Mouse (Mus musculus) forebrain, embryonic 11.5 days (tissue): ENCODE measurements around the gene Lrch1. TPM values are rescaled to one million over a fixed set of nuclear protein-coding genes. Genes with fewer than 3 reads are reported as not detected.

Experiments used
- ATAC-seq: fragments of 200-750 bp; cut with Nextera tagmentation; replicated peaks from 2 replicates; pipeline ENCODE4 v1.8.0; 2017; ENCODE audit warnings: moderate TSS enrichment; ENCODE audit not compliant: low FRiP score
- DNase-seq: peaks from one replicate; pipeline ENCODE4 v3.0.0-alpha.2; 2017; ENCODE audit warnings: low spot score
- H3K27ac ChIP-seq: fragments of 300-500 bp; sonication (generic); 2 replicates; pipeline ENCODE4 v1.5.1; 2014; ENCODE audit warnings: low read depth, low read length
- H3K27me3 ChIP-seq: fragments of 300-500 bp; sonication (generic); 2 replicates; pipeline ENCODE4 v1.6.1; 2014; ENCODE audit warnings: mild to moderate bottlenecking, low read length, mixed read lengths; ENCODE audit not compliant: control insufficient read depth, insufficient read depth
- H3K36me3 ChIP-seq: fragments of 300-500 bp; sonication (generic); 2 replicates; pipeline ENCODE4 v1.6.1; 2014; ENCODE audit warnings: mild to moderate bottlenecking, low read length, moderate library complexity, mixed read lengths; ENCODE audit not compliant: control insufficient read depth, insufficient read depth
- H3K4me1 ChIP-seq: fragments of 300-500 bp; sonication (generic); replicated peaks from 2 replicates; pipeline ENCODE4 v1.6.1; 2014; ENCODE audit warnings: low read length, mixed read lengths; ENCODE audit not compliant: control insufficient read depth, insufficient read depth
- H3K4me2 ChIP-seq: fragments of 300-500 bp; sonication (generic); 2 replicates; pipeline ENCODE4 v1.6.1; 2014; ENCODE audit warnings: low read depth, mild to moderate bottlenecking, low read length, moderate library complexity, mixed read lengths; ENCODE audit not compliant: severe bottlenecking
- H3K4me3 ChIP-seq: fragments of 300-500 bp; sonication (generic); 2 replicates; pipeline ENCODE4 v1.5.1; 2014; ENCODE audit warnings: low read depth, low read length
- H3K9ac ChIP-seq: fragments of 300-500 bp; sonication (generic); 2 replicates; pipeline ENCODE4 v1.6.1; 2014; ENCODE audit warnings: low read length
- H3K9me3 ChIP-seq: fragments of 300-500 bp; sonication (generic); 2 replicates; pipeline ENCODE4 v1.6.1; 2016; ENCODE audit warnings: low read length, mixed read lengths; ENCODE audit not compliant: control insufficient read depth
- WGBS: fragments of 180-500 bp; shearing (Covaris S2); extraction: QIAGEN DNeasy Blood & Tissue Kit; methylation state at CpG from one replicate; pipeline ENCODE4 v1.1.7; 2014; 5-methylcytosine and 5-hydroxymethylcytosine counted together
- polyA plus RNA-seq: library from polyadenylated mRNA; unstranded; fragments of >200 nt; fragmentation: Nextera tagmentation; extraction: Ambion mirVana; gene quantifications from 2 replicates; pipeline ENCODE4 v1.2.1, GENCODE M21; 2014

The Lrch1 gene
- polyA plus RNA-seq, 1 experiment from 2014 or later = 8.5 TPM

GRCm38 (mm10) chr14:74900705-74901369, 46.8 kb downstream of the Lrch1 start:
- Histone ChIP-seq H3K4me3 (no peak overlapping the region), H3K4me2 (no peak overlapping the region), H3K9ac (no peak overlapping the region), H3K36me3 (no peaks in the 10 kb centered on the region), H3K4me1 (no peaks in the 10 kb centered on the region), H3K27ac (no peak overlapping the region), H3K9me3 (no peaks in the 10 kb centered on the region), H3K27me3 (no peaks in the 10 kb centered on the region)
- ATAC-seq (no peak), DNase-seq (no peak)
- WGBS = 53% methylated on average over 8 of the region's 8 CpGs

GRCm38 (mm10) chr14:74899953-74900704, 47.5 kb downstream of the Lrch1 start:
- H3K4me1 ChIP-seq = no peaks in the 10 kb centered on the region
- WGBS = 70% methylated on average over 13 of the region's 13 CpGs
- H3K9me3 ChIP-seq = no peaks in the 10 kb centered on the region
- H3K27ac ChIP-seq = no peak overlapping the region
- no peak overlapping the region for H3K4me2 ChIP-seq
- H3K36me3 ChIP-seq = no peaks in the 10 kb centered on the region
- DNase-seq = no peak
- no peak overlapping the region for H3K9ac ChIP-seq
- ATAC-seq = no peak
- H3K27me3 ChIP-seq = no peaks in the 10 kb centered on the region
- no peak overlapping the region for H3K4me3 ChIP-seq

- ATAC-seq (no peak), DNase-seq (no peak)
- H3K4me3 ChIP-seq = no peak overlapping the region
- no peak overlapping the region for H3K27ac ChIP-seq
- no peaks in the 10 kb centered on the region for H3K4me1 ChIP-seq
- H3K9ac ChIP-seq = no peak overlapping the region
- 93% methylated on average over 5 of the region's 5 CpGs for WGBS
- no peaks in the 10 kb centered on the region for H3K27me3 ChIP-seq
- H3K4me2 ChIP-seq = no peak overlapping the region
- H3K36me3 ChIP-seq = no peaks in the 10 kb centered on the region
- H3K9me3 ChIP-seq = no peaks in the 10 kb centered on the region
Measured at GRCm38 (mm10) chr14:74898939-74899338, 48.7 kb downstream of the Lrch1 start.

- Histone ChIP-seq H3K9ac (no peak overlapping the region), H3K4me2 (no peak overlapping the region), H3K4me3 (no peak overlapping the region), H3K4me1 (no peaks in the 10 kb centered on the region), H3K27ac (no peak overlapping the region), H3K27me3 (no peaks in the 10 kb centered on the region), H3K36me3 (no peaks in the 10 kb centered on the region), H3K9me3 (no peaks in the 10 kb centered on the region)
- WGBS = 87% methylated on average over 6 of the region's 6 CpGs
- no peak for ATAC-seq
- no peak for DNase-seq
Measured at GRCm38 (mm10) chr14:74893693-74894092, 54.0 kb downstream of the Lrch1 start.

GRCm38 (mm10) chr14:74893085-74893648, 54.5 kb downstream of the Lrch1 start:
- no peaks in the 10 kb centered on the region for H3K27me3 ChIP-seq
- no peak overlapping the region for H3K4me3 ChIP-seq
- H3K9me3 ChIP-seq = no peaks in the 10 kb centered on the region
- no peak overlapping the region for H3K4me2 ChIP-seq
- WGBS = 98% methylated on average over 3 of the region's 3 CpGs
- no peaks in the 10 kb centered on the region for H3K36me3 ChIP-seq
- no peak for ATAC-seq
- no peak for DNase-seq
- no peaks in the 10 kb centered on the region for H3K4me1 ChIP-seq
- no peak overlapping the region for H3K27ac ChIP-seq
- no peak overlapping the region for H3K9ac ChIP-seq

GRCm38 (mm10) chr14:74889304-74889703, 58.4 kb downstream of the Lrch1 start:
- ATAC-seq = no peak
- no peaks in the 10 kb centered on the region for H3K9me3 ChIP-seq
- H3K4me3 ChIP-seq = no peak overlapping the region
- no peak overlapping the region for H3K27ac ChIP-seq
- no peak overlapping the region for H3K4me2 ChIP-seq
- no peaks in the 10 kb centered on the region for H3K27me3 ChIP-seq
- H3K36me3 ChIP-seq = no peaks in the 10 kb centered on the region
- 83% methylated on average over 2 of the region's 2 CpGs for WGBS
- DNase-seq = no peak
- H3K4me1 ChIP-seq = 0 out of 2 replicates have a peak, but pooled peaks cover 5% of the 10 kb centered on the region
- H3K9ac ChIP-seq = no peak overlapping the region

- no peaks in the 10 kb centered on the region for H3K36me3 ChIP-seq
- H3K27ac ChIP-seq = no peak overlapping the region
- no peak overlapping the region for H3K9ac ChIP-seq
- ATAC-seq = no peak
- no peaks in the 10 kb centered on the region for H3K9me3 ChIP-seq
- WGBS = 98% methylated on average over 1 of the region's 1 CpGs
- H3K4me1 ChIP-seq = 0 out of 2 replicates have a peak, but pooled peaks cover 8% of the 10 kb centered on the region
- DNase-seq = no peak
- H3K4me3 ChIP-seq = no peak overlapping the region
- no peaks in the 10 kb centered on the region for H3K27me3 ChIP-seq
- H3K4me2 ChIP-seq = no peak overlapping the region
Measured at GRCm38 (mm10) chr14:74888103-74888502, 59.6 kb downstream of the Lrch1 start.

GRCm38 (mm10) chr14:74886453-74886852, 61.2 kb downstream of the Lrch1 start:
- Histone ChIP-seq H3K36me3 (no peaks in the 10 kb centered on the region), H3K27me3 (no peaks in the 10 kb centered on the region), H3K4me2 (no peak overlapping the region), H3K4me3 (no peak overlapping the region), H3K9ac (no peak overlapping the region), H3K27ac (no peak overlapping the region), H3K9me3 (no peaks in the 10 kb centered on the region), H3K4me1 (0 out of 2 replicates have a peak, but pooled peaks cover 8% of the 10 kb centered on the region)
- DNase-seq = no peak
- 55% methylated on average over 5 of the region's 5 CpGs for WGBS
- ATAC-seq = no peak
